Mouse (Mus musculus): ENCODE results near the gene Twnk.

Twnk gene

GRCm38 (mm10) chr19:45003740-45004516 lies 1.5 kb upstream of the Twnk start:
- no peak for DNase-seq (ENCODE audit: low spot score)

- DNase-seq (ENCODE audit: low spot score): peak; percentile 93
Observed at GRCm38 (mm10) chr19:45005957-45006712, 672 bp downstream of the Twnk start, which contains the start of gene Mrpl43. Mrpl43 (minus strand) TSS chr19:45006442.

GRCm38 (mm10) chr19:45007021-45007420 lies 1.6 kb downstream of the Twnk start:
- DNase-seq (ENCODE audit: low spot score): no peak

- no peak for DNase-seq (ENCODE audit: low spot score)
Observed at GRCm38 (mm10) chr19:45007425-45008191, 2.1 kb downstream of the Twnk start.

- DNase-seq (ENCODE audit: low spot score): no peak
Observed at GRCm38 (mm10) chr19:45010646-45011045, 5.2 kb downstream of the Twnk start.

GRCm38 (mm10) chr19:45012219-45012618 lies 6.8 kb downstream of the Twnk start:
- no peak for DNase-seq (ENCODE audit: low spot score)

GRCm38 (mm10) chr19:45012636-45013035 lies 7.2 kb downstream of the Twnk start:
- peak; percentile 63 for DNase-seq (ENCODE audit: low spot score)

- no peak for DNase-seq (ENCODE audit: low spot score)
Observed at GRCm38 (mm10) chr19:45013581-45014225, 8.2 kb downstream of the Twnk start.

- DNase-seq (ENCODE audit: low spot score): peak; percentile 52
Observed at GRCm38 (mm10) chr19:45014335-45014971, 9.0 kb downstream of the Twnk start, which contains the start of gene Lzts2. Lzts2 (plus strand) TSS chr19:45014414.

GRCm38 (mm10) chr19:45014981-45015402 lies 9.5 kb downstream of the Twnk start:
- DNase-seq (ENCODE audit: low spot score): no peak

GRCm38 (mm10) chr19:45015518-45016281 lies 10.2 kb downstream of the Twnk start:
- DNase-seq (ENCODE audit: low spot score): peak; percentile 65

GRCm38 (mm10) chr19:45016341-45017215 lies 11.1 kb downstream of the Twnk start:
- peak; percentile 79 for DNase-seq (ENCODE audit: low spot score)

GRCm38 (mm10) chr19:45017216-45017771 lies 11.8 kb downstream of the Twnk start:
- DNase-seq (ENCODE audit: low spot score): peak; percentile 89

GRCm38 (mm10) chr19:45017909-45018308 lies 12.4 kb downstream of the Twnk start:
- peak; percentile 71 for DNase-seq (ENCODE audit: low spot score)

GRCm38 (mm10) chr19:45018351-45018831 lies 12.9 kb downstream of the Twnk start:
- DNase-seq (ENCODE audit: low spot score): peak; percentile 52

- DNase-seq (ENCODE audit: low spot score): no peak
Observed at GRCm38 (mm10) chr19:45020348-45020747, 14.9 kb downstream of the Twnk start.

GRCm38 (mm10) chr19:45021362-45021761 lies 15.9 kb downstream of the Twnk start:
- no peak for DNase-seq (ENCODE audit: low spot score)

GRCm38 (mm10) chr19:45023993-45024392 lies 18.5 kb downstream of the Twnk start:
- DNase-seq (ENCODE audit: low spot score): no peak

GRCm38 (mm10) chr19:45024775-45025174 lies 19.3 kb downstream of the Twnk start:
- DNase-seq (ENCODE audit: low spot score): peak; percentile 9

Data from embryo, embryonic 10 days (tissue).